Mouse (Mus musculus): ENCODE results near the gene Rom1.

DNA sequence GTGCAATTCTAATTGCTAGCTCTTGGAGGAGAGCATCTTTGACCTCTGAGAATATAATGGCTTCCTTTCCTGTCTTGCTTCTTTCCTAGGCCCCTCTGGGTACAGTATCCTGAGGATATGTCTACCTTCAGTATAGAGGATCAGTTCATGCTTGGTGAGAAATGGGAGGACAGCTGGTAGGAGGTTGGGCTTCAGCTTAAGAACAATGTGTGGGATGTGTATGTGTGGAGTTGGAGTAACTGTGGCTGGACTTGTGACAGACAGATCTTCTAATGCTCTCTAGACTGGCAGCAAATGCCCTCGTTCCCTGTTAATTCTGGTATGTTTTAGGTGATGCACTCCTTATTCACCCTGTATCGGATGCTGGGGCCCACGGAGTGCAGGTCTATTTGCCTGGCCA lies 14.9 kb downstream of the Rom1 start:
- TF ChIP-seq CTCF (IDR thresholded peaks at IDR 0.05; ENCODE audit: low read depth, low read length) (no peak), POLR2A (IDR thresholded peaks at IDR 0.05; ENCODE audit: extremely low read depth, insufficient read depth, low read length) (no peak)
